Mouse (Mus musculus) ES-E14 (cell line): Measurements from ENCODE around the gene Yy1.

ENCODE experiments used
- CHD2 ChIP-seq: IDR thresholded peaks from 2 replicates; pipeline ENCODE4 v1.6.1; 2014; ENCODE audit warnings: mild to moderate bottlenecking, low read depth, low read length, inconsistent platforms
- HCFC1 ChIP-seq: IDR thresholded peaks from 2 replicates; pipeline ENCODE4 v1.6.1; 2012; ENCODE audit warnings: low read length, inconsistent platforms, borderline replicate concordance; ENCODE audit not compliant: insufficient read depth
- ZC3H11A ChIP-seq: IDR thresholded peaks from 2 replicates; pipeline ENCODE4 v1.6.1; 2012; ENCODE audit warnings: low read depth, mild to moderate bottlenecking, inconsistent platforms, low read length, borderline replicate concordance

DNA sequence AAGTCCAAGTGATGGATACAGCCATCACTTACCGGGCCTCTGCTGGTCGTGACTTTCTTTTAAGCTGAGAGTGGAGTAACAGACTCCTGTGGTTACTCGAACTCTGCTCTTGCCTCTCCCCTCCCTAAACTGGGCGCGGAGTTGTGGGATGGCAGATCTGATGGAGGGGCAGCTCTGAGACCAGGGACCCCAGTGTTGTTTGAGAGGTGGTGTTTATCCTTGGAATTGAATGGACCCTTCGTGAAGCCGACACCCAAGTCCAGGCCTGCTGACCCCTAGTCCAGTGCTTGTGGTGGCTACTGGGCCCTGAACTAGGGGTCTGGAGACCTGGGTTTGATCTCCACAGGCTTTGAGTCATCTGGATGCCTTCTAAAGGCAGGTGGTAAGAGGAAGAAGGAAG lies 43.9 kb downstream of the Yy1 start:
- TF ChIP-seq ZC3H11A (no peak), CHD2 (no peak), HCFC1 (no peak)
